Mouse (Mus musculus) liver, embryonic 12.5 days (tissue): ENCODE measurements around the gene Olfr1132. TPM values are rescaled to one million over a fixed set of nuclear protein-coding genes. Genes with fewer than 3 reads are reported as not detected.
"Not testable (repeated sequence)": the region's sequence is repeated elsewhere in the genome, so short reads cannot be mapped to it uniquely, and the experiment has no call there.

ENCODE experiments used
- ATAC-seq: fragments of 200-750 bp; cut with Nextera tagmentation; 2 replicates; pipeline ENCODE4 v1.8.0; 2017; ENCODE audit warnings: moderate number of reproducible peaks, mild to moderate bottlenecking, moderate library complexity
- H3K27ac ChIP-seq: fragments of 300-500 bp; sonication (generic); 2 replicates; pipeline ENCODE4 v1.5.1; 2016; ENCODE audit warnings: mild to moderate bottlenecking
- H3K27me3 ChIP-seq: fragments of 300-500 bp; sonication (generic); replicated peaks from 2 replicates; pipeline ENCODE4 v1.6.1; 2016; ENCODE audit warnings: mild to moderate bottlenecking, moderate library complexity
- H3K36me3 ChIP-seq: fragments of 300-500 bp; sonication (generic); 2 replicates; pipeline ENCODE4 v1.6.1; 2016; ENCODE audit warnings: mild to moderate bottlenecking, moderate library complexity
- H3K4me1 ChIP-seq: fragments of 300-500 bp; sonication (generic); 2 replicates; pipeline ENCODE4 v1.6.1; 2016
- H3K4me2 ChIP-seq: fragments of 300-500 bp; sonication (generic); 2 replicates; pipeline ENCODE4 v1.6.1; 2016; ENCODE audit warnings: mild to moderate bottlenecking, moderate library complexity
- H3K4me3 ChIP-seq: fragments of 300-500 bp; sonication (generic); 2 replicates; pipeline ENCODE4 v1.5.1; 2016; ENCODE audit warnings: mild to moderate bottlenecking, moderate library complexity
- H3K9ac ChIP-seq: fragments of 300-500 bp; sonication (generic); 2 replicates; pipeline ENCODE4 v1.6.1; 2016; ENCODE audit warnings: mild to moderate bottlenecking, moderate library complexity
- H3K9me3 ChIP-seq: fragments of 300-500 bp; sonication (generic); replicated peaks from 2 replicates; pipeline ENCODE4 v1.6.1; 2016; ENCODE audit warnings: mild to moderate bottlenecking, moderate library complexity
- WGBS: fragments of 180-500 bp; shearing (Covaris S2); methylation state at CpG from one replicate; pipeline ENCODE4 v1.1.7; 2016; ENCODE audit not compliant: insufficient replicate concordance; 5-methylcytosine and 5-hydroxymethylcytosine counted together
- polyA plus RNA-seq: library from polyadenylated mRNA; unstranded; fragments of >200 nt; fragmentation: Nextera tagmentation; extraction: Ambion mirVana; gene quantifications from 2 replicates; pipeline ENCODE4 v1.2.1, GENCODE M21; 2016

The Olfr1132 gene
- not detected in 2 replicates for polyA plus RNA-seq

- no peaks in the 10 kb centered on the region for H3K27me3 ChIP-seq
- no peaks in the 10 kb centered on the region; the same call in 1 of the 2 replicates for H3K9me3 ChIP-seq
- no peaks in the 10 kb centered on the region for H3K4me1 ChIP-seq
- H3K4me2 ChIP-seq = no peak within 1 kb of the TSS
- ATAC-seq = no peak
- no peak within 1 kb of the TSS for H3K9ac ChIP-seq
- H3K27ac ChIP-seq = no peak within 1 kb of the TSS
- H3K36me3 ChIP-seq = no peaks in the 10 kb centered on the region
- H3K4me3 ChIP-seq = no peak within 1 kb of the TSS
These were observed at the start of gene Olfr1132 for GRCm38 (mm10) chr2:87637435-87637834. Gene Olfr1132, minus strand, starts transcription at chr2:87637535.

- no peak within 1 kb of the TSS for H3K9ac ChIP-seq
- no peaks in the 10 kb centered on the region for H3K9me3 ChIP-seq
- no peaks in the 10 kb centered on the region for H3K36me3 ChIP-seq
- H3K4me2 ChIP-seq = no peak within 1 kb of the TSS
- H3K4me3 ChIP-seq = no peak within 1 kb of the TSS
- H3K27ac ChIP-seq = no peak within 1 kb of the TSS
- no peaks in the 10 kb centered on the region for H3K4me1 ChIP-seq
- no peak for ATAC-seq
- no peaks in the 10 kb centered on the region for H3K27me3 ChIP-seq
- 10% methylated on average over 1 of the region's 1 CpGs for WGBS
These were observed 36.2 kb upstream of the Olfr1132 start, which contains the start of gene Olfr1135 for GRCm38 (mm10) chr2:87673564-87673963. Gene Olfr1135, minus strand, starts transcription at chr2:87673664.

- Histone ChIP-seq H3K4me2 (no peak within 1 kb of the TSS), H3K27ac (no peak within 1 kb of the TSS), H3K27me3 (no peaks in the 10 kb centered on the region), H3K4me3 (no peak within 1 kb of the TSS), H3K36me3 (no peaks in the 10 kb centered on the region), H3K4me1 (no peaks in the 10 kb centered on the region), H3K9ac (no peak within 1 kb of the TSS), H3K9me3 (no peaks in the 10 kb centered on the region)
- no peak for ATAC-seq
- 65% methylated on average over 2 of the region's 2 CpGs for WGBS
These were observed 21.0 kb upstream of the Olfr1132 start, which contains the start of gene Olfr1134 for GRCm38 (mm10) chr2:87658360-87658759. Gene Olfr1134, minus strand, starts transcription at chr2:87658460.

GRCm38 (mm10) chr2:87647274-87647673 lies 9.9 kb upstream of the Olfr1132 start, which contains the start of gene Olfr1133:
Gene Olfr1133, minus strand, starts transcription at chr2:87647374.
- no peaks in the 10 kb centered on the region for H3K9me3 ChIP-seq
- H3K4me3 ChIP-seq = no peak within 1 kb of the TSS
- no peaks in the 10 kb centered on the region for H3K36me3 ChIP-seq
- no peak within 1 kb of the TSS for H3K27ac ChIP-seq
- ATAC-seq = no peak
- no peak within 1 kb of the TSS for H3K9ac ChIP-seq
- no peaks in the 10 kb centered on the region for H3K4me1 ChIP-seq
- H3K27me3 ChIP-seq = no peaks in the 10 kb centered on the region
- no peak within 1 kb of the TSS for H3K4me2 ChIP-seq

- H3K4me1 ChIP-seq = no peaks in the 10 kb centered on the region
- H3K9ac ChIP-seq = no peak overlapping the region
- no peak overlapping the region for H3K4me3 ChIP-seq
- no peaks in the 10 kb centered on the region for H3K9me3 ChIP-seq
- no peak for ATAC-seq
- H3K36me3 ChIP-seq = no peaks in the 10 kb centered on the region
- no peaks in the 10 kb centered on the region for H3K27me3 ChIP-seq
- H3K27ac ChIP-seq = no peak overlapping the region
- no peak overlapping the region for H3K4me2 ChIP-seq
These were observed 5.1 kb upstream of the Olfr1132 start for GRCm38 (mm10) chr2:87642441-87642840.

GRCm38 (mm10) chr2:87626804-87627203 lies 10.5 kb downstream of the Olfr1132 start, which contains the start of gene Olfr1131:
Gene Olfr1131, plus strand, starts transcription at chr2:87627104.
- ATAC-seq = no peak
- Histone ChIP-seq H3K27ac (no peak within 1 kb of the TSS), H3K9me3 (0 out of 2 replicates have a peak, but pooled peaks cover 2% of the 10 kb centered on the region), H3K9ac (no peak within 1 kb of the TSS), H3K4me2 (no peak within 1 kb of the TSS), H3K4me1 (no peaks in the 10 kb centered on the region), H3K4me3 (no peak within 1 kb of the TSS), H3K27me3 (no peaks in the 10 kb centered on the region), H3K36me3 (no peaks in the 10 kb centered on the region)
- WGBS = 49% methylated on average over 3 of the region's 3 CpGs

- not testable (repeated sequence) for H3K27ac ChIP-seq, H3K9me3 ChIP-seq
These were observed 31.4 kb downstream of the Olfr1132 start, which contains the start of gene Olfr1130 for GRCm38 (mm10) chr2:87605912-87606311. Gene Olfr1130, plus strand, starts transcription at chr2:87606212.

More at GRCm38 (mm10) chr2:87605912-87606311, 31.4 kb downstream of the Olfr1132 start, which contains the start of gene Olfr1130:
- not testable (repeated sequence) for H3K9ac ChIP-seq, H3K4me1 ChIP-seq, H3K4me2 ChIP-seq, H3K4me3 ChIP-seq, ATAC-seq, H3K36me3 ChIP-seq, H3K27me3 ChIP-seq

Other genes starting within 250 kb of the Olfr1132 start
- not detected in 2 replicates for gene Olfr1123, start 220.9 kb downstream of the Olfr1132 start, polyA plus RNA-seq
- 0.05 TPM in 1 of 2 replicates, not detected in the other for gene Olfr1124, start 207.3 kb downstream of the Olfr1132 start, polyA plus RNA-seq
- not detected in 2 replicates for gene Olfr1126, start 183.6 kb downstream of the Olfr1132 start, polyA plus RNA-seq
- gene Pramel7, start 140.4 kb downstream of the Olfr1132 start, polyA plus RNA-seq = not detected in 2 replicates
- gene Pramel6, start 131.0 kb downstream of the Olfr1132 start, polyA plus RNA-seq = not detected in 2 replicates
- not detected in 2 replicates for gene Olfr153, start 105.7 kb downstream of the Olfr1132 start, polyA plus RNA-seq
- not detected in 2 replicates for gene Olfr1128, start 92.0 kb downstream of the Olfr1132 start, polyA plus RNA-seq
- gene Olfr1129, start 63.6 kb downstream of the Olfr1132 start, polyA plus RNA-seq = not detected in 2 replicates
- gene Olfr1130, start 31.3 kb downstream of the Olfr1132 start, polyA plus RNA-seq = not detected in 2 replicates
- not detected in 2 replicates for gene Olfr1131, start 10.4 kb downstream of the Olfr1132 start, polyA plus RNA-seq
- not detected in 2 replicates for gene Olfr1133, start 9.8 kb upstream of the Olfr1132 start, polyA plus RNA-seq
- not detected in 2 replicates for gene Olfr1134, start 20.9 kb upstream of the Olfr1132 start, polyA plus RNA-seq
- gene Olfr1135, start 36.1 kb upstream of the Olfr1132 start, polyA plus RNA-seq = not detected in 2 replicates
- not detected in 2 replicates for gene Olfr1136, start 56.4 kb upstream of the Olfr1132 start, polyA plus RNA-seq
- not detected in 2 replicates for gene Olfr1137, start 75.6 kb upstream of the Olfr1132 start, polyA plus RNA-seq
- gene Olfr1138, start 102.4 kb upstream of the Olfr1132 start, polyA plus RNA-seq = not detected in 2 replicates
- gene Olfr1140, start 106.2 kb upstream of the Olfr1132 start, polyA plus RNA-seq = not detected in 2 replicates
- gene Olfr1141, start 116.5 kb upstream of the Olfr1132 start, polyA plus RNA-seq = not detected in 2 replicates
- not detected in 2 replicates for gene Olfr152, start 141.9 kb upstream of the Olfr1132 start, polyA plus RNA-seq
- gene Olfr1143, start 163.1 kb upstream of the Olfr1132 start, polyA plus RNA-seq = not detected in 2 replicates
- not detected in 2 replicates for gene Olfr1145, start 172.3 kb upstream of the Olfr1132 start, polyA plus RNA-seq
- gene Olfr1148, start 193.0 kb upstream of the Olfr1132 start, polyA plus RNA-seq = not detected in 2 replicates
- not detected in 2 replicates for gene Olfr1150-ps1, start 206.5 kb upstream of the Olfr1132 start, polyA plus RNA-seq
- not detected in 2 replicates for gene Olfr1151, start 218.3 kb upstream of the Olfr1132 start, polyA plus RNA-seq
- not detected in 2 replicates for gene Olfr1152, start 229.0 kb upstream of the Olfr1132 start, polyA plus RNA-seq